Mouse (Mus musculus): ENCODE measurements around the gene S100a16. TPM values are rescaled to one million over a fixed set of nuclear protein-coding genes. Genes with fewer than 3 reads are reported as not detected.
A peak's percentile ranks its signal among the peaks of the same experiment; 100 is the strongest.

S100a16 gene
- total and polyA plus RNA-seq, 2 experiments from 2014 or later, result 87.0 to 103 TPM

- no peaks in the 10 kb centered on the region for H3K27me3 ChIP-seq (ENCODE audit: insufficient read depth, low read length)
- peaks cover 57% of the 10 kb centered on the region for H3K36me3 ChIP-seq (ENCODE audit: insufficient read depth, low read length)
Observed at GRCm38 (mm10) chr3:90497597-90497996, 39.5 kb upstream of the S100a16 start.

GRCm38 (mm10) chr3:90503444-90503843, 33.6 kb upstream of the S100a16 start:
- WGBS, result 84% methylated on average over 4 of the region's 4 CpGs
- H3K36me3 ChIP-seq (ENCODE audit: insufficient read depth, low read length), result peaks cover 52% of the 10 kb centered on the region

More at GRCm38 (mm10) chr3:90497597-90497996, 39.5 kb upstream of the S100a16 start:
- no peak for ATAC-seq
- Histone ChIP-seq H3K4me1 (ENCODE audit: insufficient read depth, low read length) (no peaks in the 10 kb centered on the region), H3K27ac (no peak overlapping the region), H3K4me3 (ENCODE audit: low read length) (no peak overlapping the region), H3K9me3 (ENCODE audit: low read length) (no peaks in the 10 kb centered on the region), H3K9ac (replicated peaks; ENCODE audit: low read length) (no peak overlapping the region), H3K4me2 (ENCODE audit: low read depth, low read length) (no peak overlapping the region)
- no peak for TF ChIP-seq CTCF (IDR thresholded peaks at IDR 0.05; ENCODE audit: low read depth)
- no peak for DNase-seq (ENCODE audit: low spot score)

GRCm38 (mm10) chr3:90505216-90505615, 31.8 kb upstream of the S100a16 start:
- Histone ChIP-seq H3K27me3 (ENCODE audit: insufficient read depth, low read length) (no peaks in the 10 kb centered on the region), H3K27ac (no peak overlapping the region), H3K9me3 (ENCODE audit: low read length) (no peaks in the 10 kb centered on the region), H3K36me3 (ENCODE audit: insufficient read depth, low read length) (peaks cover 44% of the 10 kb centered on the region), H3K9ac (replicated peaks; ENCODE audit: low read length) (no peak overlapping the region), H3K4me3 (ENCODE audit: low read length) (no peak overlapping the region), H3K4me2 (ENCODE audit: low read depth, low read length) (no peak overlapping the region), H3K4me1 (ENCODE audit: insufficient read depth, low read length) (peaks cover 9% of the 10 kb centered on the region; the same call in 1 of the 2 replicates)
- no peak for TF ChIP-seq CTCF (IDR thresholded peaks at IDR 0.05; ENCODE audit: low read depth)
- 94% methylated on average over 5 of the region's 5 CpGs for WGBS
- no peak for DNase-seq (ENCODE audit: low spot score)
- no peak for ATAC-seq

More at GRCm38 (mm10) chr3:90503444-90503843, 33.6 kb upstream of the S100a16 start:
- H3K4me2 ChIP-seq (ENCODE audit: low read depth, low read length), result no peak overlapping the region
- DNase-seq (ENCODE audit: low spot score) (no peak), ATAC-seq (no peak)
- peaks cover 9% of the 10 kb centered on the region; the same call in 1 of the 2 replicates for H3K4me1 ChIP-seq (ENCODE audit: insufficient read depth, low read length)
- no peak overlapping the region for H3K27ac ChIP-seq
- TF ChIP-seq CTCF (IDR thresholded peaks at IDR 0.05; ENCODE audit: low read depth), result no peak
- no peaks in the 10 kb centered on the region for H3K27me3 ChIP-seq (ENCODE audit: insufficient read depth, low read length)
- no peak overlapping the region for H3K9ac ChIP-seq (replicated peaks; ENCODE audit: low read length)
- H3K9me3 ChIP-seq (ENCODE audit: low read length), result no peaks in the 10 kb centered on the region
- no peak overlapping the region for H3K4me3 ChIP-seq (ENCODE audit: low read length)

GRCm38 (mm10) chr3:90506362-90506761, 30.7 kb upstream of the S100a16 start:
- no peak for TF ChIP-seq CTCF (IDR thresholded peaks at IDR 0.05; ENCODE audit: low read depth)
- Histone ChIP-seq H3K27me3 (ENCODE audit: insufficient read depth, low read length) (no peaks in the 10 kb centered on the region), H3K4me3 (ENCODE audit: low read length) (no peak overlapping the region), H3K9me3 (ENCODE audit: low read length) (no peaks in the 10 kb centered on the region), H3K9ac (replicated peaks; ENCODE audit: low read length) (no peak overlapping the region), H3K4me2 (ENCODE audit: low read depth, low read length) (no peak overlapping the region), H3K27ac (no peak overlapping the region), H3K36me3 (ENCODE audit: insufficient read depth, low read length) (peaks cover 37% of the 10 kb centered on the region), H3K4me1 (ENCODE audit: insufficient read depth, low read length) (peaks cover 9% of the 10 kb centered on the region; the same call in 1 of the 2 replicates)
- WGBS, result 88% methylated on average over 3 of the region's 3 CpGs
- DNase-seq (ENCODE audit: low spot score) (no peak), ATAC-seq (no peak)

GRCm38 (mm10) chr3:90508287-90508949, 28.6 kb upstream of the S100a16 start:
- no peaks in the 10 kb centered on the region for H3K9me3 ChIP-seq (ENCODE audit: low read length)
- H3K4me2 ChIP-seq (ENCODE audit: low read depth, low read length), result peak overlapping the region; percentile 62
- H3K4me1 ChIP-seq (ENCODE audit: insufficient read depth, low read length), result peaks cover 9% of the 10 kb centered on the region; the same call in 1 of the 2 replicates
- ATAC-seq, result no peak; the same call in 1 of the 2 replicates
- H3K4me3 ChIP-seq (ENCODE audit: low read length), result peak overlapping the region; percentile 99
- 1% methylated on average over 18 of the region's 20 CpGs for WGBS
- H3K27me3 ChIP-seq (ENCODE audit: insufficient read depth, low read length), result no peaks in the 10 kb centered on the region; the same call in 1 of the 2 replicates
- DNase-seq (ENCODE audit: low spot score), result peak; percentile 14
- peaks cover 17% of the 10 kb centered on the region for H3K36me3 ChIP-seq (ENCODE audit: insufficient read depth, low read length)
- H3K9ac ChIP-seq (replicated peaks; ENCODE audit: low read length), result peak overlapping the region; percentile 96
- peak overlapping the region; percentile 99 for H3K27ac ChIP-seq
- no peak for TF ChIP-seq CTCF (IDR thresholded peaks at IDR 0.05; ENCODE audit: low read depth)

- DNase-seq (ENCODE audit: low spot score) (peak; percentile 100), ATAC-seq (peak; percentile 95)
- WGBS, result under 1% methylated on average over 66 of the region's 66 CpGs
- H3K4me3 ChIP-seq (ENCODE audit: low read length), result peak within 1 kb of the TSS; percentile 99
- peak within 1 kb of the TSS; percentile 99 for H3K27ac ChIP-seq
- H3K9ac ChIP-seq (replicated peaks; ENCODE audit: low read length), result peak within 1 kb of the TSS; percentile 96
- no peaks in the 10 kb centered on the region; the same call in 1 of the 2 replicates for H3K27me3 ChIP-seq (ENCODE audit: insufficient read depth, low read length)
- H3K4me1 ChIP-seq (ENCODE audit: insufficient read depth, low read length), result peaks cover 9% of the 10 kb centered on the region; the same call in 1 of the 2 replicates
- H3K4me2 ChIP-seq (ENCODE audit: low read depth, low read length), result peak within 1 kb of the TSS; percentile 62
- TF ChIP-seq CTCF (IDR thresholded peaks at IDR 0.05; ENCODE audit: low read depth), result 0 out of 2 replicates have a peak, but pooled peaks have one; percentile 2
- peaks cover 16% of the 10 kb centered on the region for H3K36me3 ChIP-seq (ENCODE audit: insufficient read depth, low read length)
- no peaks in the 10 kb centered on the region for H3K9me3 ChIP-seq (ENCODE audit: low read length)
Observed at GRCm38 (mm10) chr3:90508950-90509746, 27.9 kb upstream of the S100a16 start, which contains the start of gene Chtop. TSS of gene Chtop (minus strand) at chr3:90509498.

All from hindbrain, postnatal 0 days (tissue).